Mouse (Mus musculus) kidney, postnatal 0 days (tissue): ENCODE data around the gene Rnaset2a. TPM values are rescaled to one million over a fixed set of nuclear protein-coding genes. Genes with fewer than 3 reads are reported as not detected.
"Not testable (repeated sequence)": the region's sequence is repeated elsewhere in the genome, so short reads cannot be mapped to it uniquely, and the experiment has no call there.

Experiments
- ATAC-seq: fragments of 200-750 bp; cut with Nextera tagmentation; replicated peaks from 2 replicates; pipeline ENCODE4 v1.8.0; 2017; ENCODE audit warnings: low read depth, moderate number of reproducible peaks, moderate TSS enrichment, moderate library complexity; ENCODE audit not compliant: low FRiP score
- DNase-seq: peaks from one replicate; pipeline ENCODE4 v3.0.0-alpha.2; 2016; ENCODE audit warnings: low spot score
- H3K27ac ChIP-seq: fragments of 300-500 bp; sonication (generic); 2 replicates; pipeline ENCODE4 v1.5.1; 2014; ENCODE audit warnings: mild to moderate bottlenecking
- H3K27me3 ChIP-seq: fragments of 300-500 bp; sonication (generic); 2 replicates; pipeline ENCODE4 v1.6.1; 2014; ENCODE audit warnings: low read length, mixed read lengths; ENCODE audit not compliant: insufficient read depth
- H3K36me3 ChIP-seq: fragments of 300-500 bp; sonication (generic); 2 replicates; pipeline ENCODE4 v1.6.1; 2014; ENCODE audit warnings: low read length, mixed read lengths; ENCODE audit not compliant: insufficient read depth
- H3K4me1 ChIP-seq: fragments of 300-500 bp; sonication (generic); replicated peaks from 2 replicates; pipeline ENCODE4 v1.6.1; 2014; ENCODE audit warnings: antibody characterized with exemption, low read length, mixed read lengths; ENCODE audit not compliant: insufficient read depth
- H3K4me2 ChIP-seq: fragments of 300-500 bp; sonication (generic); 2 replicates; pipeline ENCODE4 v1.6.1; 2014; ENCODE audit warnings: mild to moderate bottlenecking, low read length, moderate library complexity, mixed read lengths
- H3K4me3 ChIP-seq: fragments of 300-500 bp; sonication (generic); replicated peaks from 2 replicates; pipeline ENCODE4 v1.5.1; 2014; ENCODE audit warnings: low read depth, low read length
- H3K9ac ChIP-seq: fragments of 300-500 bp; sonication (generic); 2 replicates; pipeline ENCODE4 v1.6.1; 2014; ENCODE audit warnings: low read depth, low read length
- H3K9me3 ChIP-seq: fragments of 300-500 bp; sonication (generic); replicated peaks from 2 replicates; pipeline ENCODE4 v1.6.1; 2016; ENCODE audit warnings: low read length, inconsistent platforms, mixed read lengths
- WGBS: fragments of 180-500 bp; shearing (Covaris S2); extraction: QIAGEN DNeasy Blood & Tissue Kit; methylation state at CpG from one replicate; pipeline ENCODE4 v1.1.7; 2014; 5-methylcytosine and 5-hydroxymethylcytosine counted together
- polyA plus RNA-seq: library from polyadenylated mRNA; unstranded; fragments of >200 nt; fragmentation: Nextera tagmentation; extraction: Ambion mirVana; gene quantifications from 2 replicates; pipeline ENCODE4 v1.2.1, GENCODE M21; 2015

Rnaset2a gene
- polyA plus RNA-seq, 1 experiment from 2014 or later: 98.7 TPM

GRCm38 (mm10) chr17:8096199-8096598 lies 51.7 kb downstream of the Rnaset2a start:
- H3K4me3 ChIP-seq, H3K27ac ChIP-seq, ATAC-seq, H3K27me3 ChIP-seq, H3K9me3 ChIP-seq, DNase-seq, H3K36me3 ChIP-seq, H3K4me1 ChIP-seq, H3K9ac ChIP-seq, H3K4me2 ChIP-seq: not testable (repeated sequence)
- WGBS: 57% methylated on average over 3 of the region's 5 CpGs

GRCm38 (mm10) chr17:8095653-8096052 lies 52.2 kb downstream of the Rnaset2a start:
- peak; percentile 82 for ATAC-seq
- not testable (repeated sequence) for H3K4me2 ChIP-seq, H3K4me1 ChIP-seq, DNase-seq, H3K27ac ChIP-seq, H3K27me3 ChIP-seq, H3K9ac ChIP-seq, H3K4me3 ChIP-seq, H3K9me3 ChIP-seq, H3K36me3 ChIP-seq
- 58% methylated on average over 2 of the region's 5 CpGs for WGBS

- H3K9me3 ChIP-seq, H3K36me3 ChIP-seq, H3K4me3 ChIP-seq, H3K27ac ChIP-seq, H3K4me1 ChIP-seq, DNase-seq, H3K9ac ChIP-seq, ATAC-seq, H3K4me2 ChIP-seq, H3K27me3 ChIP-seq: not testable (repeated sequence)
- WGBS: 47% methylated on average over 3 of the region's 18 CpGs
These were observed 55.1 kb downstream of the Rnaset2a start for GRCm38 (mm10) chr17:8092537-8093526.

- not testable (repeated sequence) for H3K4me3 ChIP-seq, DNase-seq, H3K9ac ChIP-seq, H3K27me3 ChIP-seq, H3K27ac ChIP-seq, H3K4me1 ChIP-seq, H3K9me3 ChIP-seq, H3K4me2 ChIP-seq, H3K36me3 ChIP-seq, ATAC-seq
- WGBS: 75% methylated on average over 14 of the region's 14 CpGs
These were observed 56.6 kb downstream of the Rnaset2a start for GRCm38 (mm10) chr17:8091320-8091719.

- 97% methylated on average over 1 of the region's 2 CpGs for WGBS
- not testable (repeated sequence) for H3K9ac ChIP-seq, H3K36me3 ChIP-seq, DNase-seq, H3K4me2 ChIP-seq, H3K27ac ChIP-seq, H3K4me1 ChIP-seq, ATAC-seq, H3K27me3 ChIP-seq, H3K9me3 ChIP-seq, H3K4me3 ChIP-seq
These were observed 78.0 kb downstream of the Rnaset2a start for GRCm38 (mm10) chr17:8069847-8070246.

Other genes with a start within 250 kb of the Rnaset2a start
- 0.68 and 0.74 TPM in 2 replicates for gene Tagap, start 222.1 kb downstream of the Rnaset2a start, polyA plus RNA-seq
- 60.5 and 73.0 TPM in 2 replicates for gene Rsph3a, start 202.5 kb downstream of the Rnaset2a start, polyA plus RNA-seq
- 0.62 and 0.89 TPM in 2 replicates for gene Gm49673, start 309 bp downstream of the Rnaset2a start, polyA plus RNA-seq
- gene Fgfr1op, start 17.4 kb upstream of the Rnaset2a start, polyA plus RNA-seq: 28.7 and 33.1 TPM in 2 replicates
- gene Ccr6, start 87.9 kb upstream of the Rnaset2a start, polyA plus RNA-seq: not detected in 2 replicates
- 444 and 498 TPM in 2 replicates for gene Mpc1, start 134.8 kb upstream of the Rnaset2a start, polyA plus RNA-seq
- 93.3 and 102 TPM in 2 replicates for gene Sft2d1, start 163.0 kb upstream of the Rnaset2a start, polyA plus RNA-seq
- gene Prr18, start 189.4 kb upstream of the Rnaset2a start, polyA plus RNA-seq: 0.20 and 0.28 TPM in 2 replicates
- 0.46 and 0.50 TPM in 2 replicates for gene T2, start 207.9 kb upstream of the Rnaset2a start, polyA plus RNA-seq